Mouse (Mus musculus) left cerebral cortex, adult 2 months (tissue): Measurements from ENCODE around the gene Zfhx3. TPM values are rescaled to one million over a fixed set of nuclear protein-coding genes. Genes with fewer than 3 reads are reported as not detected.
A peak's percentile ranks its signal among the peaks of the same experiment; 100 is the strongest.

Source experiments
- DNase-seq, 2 experiments: peaks; one replicate each; pipeline ENCODE4 v3.0.0; 2021 to 2022; ENCODE audit warnings: low spot score in 2 of 2, mixed read lengths in 1 of 2; ENCODE audit errors: extremely low spot score in 1 of 2
- H3K27ac ChIP-seq: fragments of 200-600 bp; 2 replicates; pipeline ENCODE4 v1.8.1; 2022
- H3K4me3 ChIP-seq: fragments of 200-600 bp; 2 replicates; pipeline ENCODE4 v1.8.1; 2022
- CTCF ChIP-seq: fragments of 200-600 bp; IDR thresholded peaks from 2 replicates; pipeline ENCODE4 v1.8.1; 2022; ENCODE audit warnings: antibody characterized with exemption, mild to moderate bottlenecking, moderate library complexity
- intact Hi-C: fragments of 180-260 bp; cut with DNase I; formaldehyde crosslinking; loops from one replicate; pipeline ENCODE4 v1.15.1; 2025
- total RNA-seq, 2 experiments: library from RNA; stranded (reverse); gene quantifications; 2 replicates each; pipeline ENCODE4 v1.2.3; 2021

The Zfhx3 gene
- total RNA-seq, 2 experiments from 2014 or later, result 5.0 to 5.1 TPM

- H3K4me3 ChIP-seq, result no peak overlapping the region
- H3K27ac ChIP-seq, result no peak overlapping the region
- no peak for TF ChIP-seq CTCF
- DNase-seq, result no peak
- intact Hi-C loops, result no loop called here
Observed at GRCm38 (mm10) chr8:108506779-108507178, 564.3 kb downstream of the Zfhx3 start.

GRCm38 (mm10) chr8:108507769-108508168 is 565.3 kb downstream of the Zfhx3 start:
- no peak for TF ChIP-seq CTCF
- no peak for DNase-seq
- intact Hi-C loops, result no loop called here
- H3K27ac ChIP-seq, result no peak overlapping the region
- no peak overlapping the region for H3K4me3 ChIP-seq

- intact Hi-C loops, result no loop called here
- DNase-seq, result no peak
- Histone ChIP-seq H3K27ac (no peak overlapping the region), H3K4me3 (no peak overlapping the region)
- TF ChIP-seq CTCF, result no peak
Observed at GRCm38 (mm10) chr8:108510641-108511325, 568.3 kb downstream of the Zfhx3 start.

GRCm38 (mm10) chr8:108518116-108518515 is 575.7 kb downstream of the Zfhx3 start:
- H3K4me3 ChIP-seq, result no peak overlapping the region
- DNase-seq, result no peak
- H3K27ac ChIP-seq, result no peak overlapping the region
- intact Hi-C loops, result no loop called here
- TF ChIP-seq CTCF, result no peak

GRCm38 (mm10) chr8:108522050-108522449 is 579.6 kb downstream of the Zfhx3 start:
- intact Hi-C loops, result no loop called here
- no peak overlapping the region for H3K4me3 ChIP-seq
- H3K27ac ChIP-seq, result no peak overlapping the region
- DNase-seq, result no peak
- TF ChIP-seq CTCF, result no peak

- no peak for DNase-seq
- Histone ChIP-seq H3K27ac (no peak overlapping the region), H3K4me3 (no peak overlapping the region)
- intact Hi-C loops, result no loop called here
- TF ChIP-seq CTCF, result no peak
Observed at GRCm38 (mm10) chr8:108529421-108529820, 587.0 kb downstream of the Zfhx3 start.

GRCm38 (mm10) chr8:108535121-108535876 is 592.9 kb downstream of the Zfhx3 start:
- TF ChIP-seq CTCF, result no peak
- no peak overlapping the region for H3K4me3 ChIP-seq
- H3K27ac ChIP-seq, result no peak overlapping the region
- intact Hi-C loops, result no loop called here
- no peak for DNase-seq

- peak; percentile 18 to 20 for DNase-seq
- TF ChIP-seq CTCF, result no peak
- no peak overlapping the region for H3K27ac ChIP-seq
- intact Hi-C loops, result no loop called here
- peak overlapping the region; percentile 35; the same call in 1 of the 2 replicates for H3K4me3 ChIP-seq
Observed at GRCm38 (mm10) chr8:108536186-108536585, 593.7 kb downstream of the Zfhx3 start.

GRCm38 (mm10) chr8:108536911-108537351 is 594.5 kb downstream of the Zfhx3 start:
- peak; percentile 15 to 17 for DNase-seq
- Histone ChIP-seq H3K27ac (no peak overlapping the region), H3K4me3 (peak overlapping the region; percentile 35)
- intact Hi-C loops, result no loop called here
- no peak for TF ChIP-seq CTCF

- intact Hi-C loops, result no loop called here
- H3K4me3 ChIP-seq, result peak overlapping the region; percentile 35
- peak; percentile 23 to 46 for DNase-seq
- TF ChIP-seq CTCF, result no peak
- H3K27ac ChIP-seq, result no peak overlapping the region
Observed at GRCm38 (mm10) chr8:108537686-108538551, 595.5 kb downstream of the Zfhx3 start.

- no peak overlapping the region for H3K27ac ChIP-seq
- no peak for TF ChIP-seq CTCF
- H3K4me3 ChIP-seq, result no peak overlapping the region
- intact Hi-C loops, result no loop called here
- no peak for DNase-seq
Observed at GRCm38 (mm10) chr8:108538929-108539555, 596.6 kb downstream of the Zfhx3 start.
